Mouse (Mus musculus) liver, postnatal 0 days (tissue): ENCODE measurements around the gene Dnajc15. TPM values are rescaled to one million over a fixed set of nuclear protein-coding genes. Genes with fewer than 3 reads are reported as not detected.

Source experiments
- ATAC-seq: fragments of 200-750 bp; cut with Nextera tagmentation; 2 replicates; pipeline ENCODE4 v1.8.0; 2017; ENCODE audit warnings: mild to moderate bottlenecking, moderate library complexity
- DNase-seq: peaks from one replicate; pipeline ENCODE4 v3.0.0-alpha.2; 2016
- H3K27ac ChIP-seq: fragments of 300-500 bp; sonication (generic); 2 replicates; pipeline ENCODE4 v1.5.1; 2014; ENCODE audit warnings: antibody characterized with exemption, moderate library complexity, mild to moderate bottlenecking, low read depth
- H3K27me3 ChIP-seq: fragments of 300-500 bp; sonication (generic); 2 replicates; pipeline ENCODE4 v1.6.1; 2014; ENCODE audit warnings: low read length, control low read depth, mixed read lengths; ENCODE audit not compliant: insufficient read depth
- H3K36me3 ChIP-seq: fragments of 300-500 bp; sonication (generic); replicated peaks from 2 replicates; pipeline ENCODE4 v1.6.1; 2014; ENCODE audit warnings: mild to moderate bottlenecking, control low read depth, low read length, moderate library complexity, mixed read lengths; ENCODE audit not compliant: insufficient read depth
- H3K4me1 ChIP-seq: fragments of 300-500 bp; sonication (generic); 2 replicates; pipeline ENCODE4 v1.6.1; 2014; ENCODE audit warnings: antibody characterized with exemption, mild to moderate bottlenecking, control low read depth; ENCODE audit not compliant: insufficient read depth
- H3K4me2 ChIP-seq: fragments of 300-500 bp; sonication (generic); 2 replicates; pipeline ENCODE4 v1.6.1; 2014; ENCODE audit warnings: low read depth, mild to moderate bottlenecking, low read length, moderate library complexity, mixed read lengths
- H3K4me3 ChIP-seq: fragments of 300-500 bp; sonication (generic); 2 replicates; pipeline ENCODE4 v1.5.1; 2014; ENCODE audit warnings: low read depth, low read length
- H3K9ac ChIP-seq: fragments of 300-500 bp; sonication (generic); replicated peaks from 2 replicates; pipeline ENCODE4 v1.6.1; 2014; ENCODE audit warnings: mild to moderate bottlenecking, moderate library complexity
- H3K9me3 ChIP-seq: fragments of 300-500 bp; sonication (generic); 2 replicates; pipeline ENCODE4 v1.6.1; 2016; ENCODE audit warnings: mild to moderate bottlenecking, control low read depth, low read length, mixed read lengths
- CTCF ChIP-seq: sonication (generic); IDR thresholded peaks from 2 replicates; pipeline ENCODE4 v1.5.1; 2016; ENCODE audit warnings: antibody characterized with exemption, low read depth
- EP300 ChIP-seq: IDR thresholded peaks from 2 replicates; pipeline ENCODE4 v1.6.1; 2016; ENCODE audit warnings: antibody characterized with exemption, low read depth, mild to moderate bottlenecking
- WGBS: fragments of 180-500 bp; shearing (Covaris S2); extraction: QIAGEN DNeasy Blood & Tissue Kit; methylation state at CpG from one replicate; pipeline ENCODE4 v1.1.7; 2014; ENCODE audit not compliant: insufficient replicate concordance; 5-methylcytosine and 5-hydroxymethylcytosine counted together
- polyA plus RNA-seq: library from polyadenylated mRNA; unstranded; fragments of >200 nt; fragmentation: Nextera tagmentation; extraction: Ambion mirVana; gene quantifications from 2 replicates; pipeline ENCODE4 v1.2.1, GENCODE M21; 2015

Gene Dnajc15
- polyA plus RNA-seq, 1 experiment from 2014 or later, result 68.5 TPM

- Histone ChIP-seq H3K4me3 (no peak overlapping the region), H3K36me3 (no peaks in the 10 kb centered on the region), H3K4me1 (no peaks in the 10 kb centered on the region), H3K27me3 (no peaks in the 10 kb centered on the region), H3K4me2 (no peak overlapping the region), H3K27ac (no peak overlapping the region), H3K9me3 (no peaks in the 10 kb centered on the region), H3K9ac (no peak overlapping the region)
- 79% methylated on average over 8 of the region's 8 CpGs for WGBS
- ATAC-seq (no peak), DNase-seq (no peak)
- TF ChIP-seq CTCF (no peak), EP300 (no peak)
These were observed 101.6 kb downstream of the Dnajc15 start for GRCm38 (mm10) chr14:77773331-77773730.

- Histone ChIP-seq H3K4me1 (no peaks in the 10 kb centered on the region), H3K4me3 (no peak overlapping the region), H3K9me3 (no peaks in the 10 kb centered on the region), H3K27ac (no peak overlapping the region), H3K27me3 (no peaks in the 10 kb centered on the region), H3K9ac (no peak overlapping the region), H3K36me3 (no peaks in the 10 kb centered on the region), H3K4me2 (no peak overlapping the region)
- 74% methylated on average over 2 of the region's 2 CpGs for WGBS
- TF ChIP-seq EP300 (no peak), CTCF (no peak)
- no peak for DNase-seq
- no peak for ATAC-seq
These were observed 103.3 kb downstream of the Dnajc15 start for GRCm38 (mm10) chr14:77771626-77772025.

Other genes with a start within 250 kb of the Dnajc15 start
- 4.3 and 4.8 TPM in 2 replicates for gene Epsti1, start 29.1 kb upstream of the Dnajc15 start, polyA plus RNA-seq
- not detected in 2 replicates for gene Fam216b, start 213.9 kb upstream of the Dnajc15 start, polyA plus RNA-seq